Mouse (Mus musculus) embryonic facial prominence, embryonic 15.5 days (tissue): Measurements from ENCODE around the gene Hoxa7. TPM values are rescaled to one million over a fixed set of nuclear protein-coding genes. Genes with fewer than 3 reads are reported as not detected.

ENCODE experiments used
- ATAC-seq: fragments of 200-750 bp; cut with Nextera tagmentation; 2 replicates; pipeline ENCODE4 v1.8.0; 2017; ENCODE audit warnings: low read depth, moderate TSS enrichment; ENCODE audit not compliant: insufficient number of reproducible peaks, low FRiP score, low TSS enrichment
- H3K27ac ChIP-seq: fragments of 300-500 bp; sonication (generic); replicated peaks from 2 replicates; pipeline ENCODE4 v1.5.1; 2015; ENCODE audit warnings: mild to moderate bottlenecking, inconsistent platforms
- H3K27me3 ChIP-seq: fragments of 300-500 bp; sonication (generic); 2 replicates; pipeline ENCODE4 v1.6.1; 2015; ENCODE audit warnings: inconsistent platforms
- H3K36me3 ChIP-seq: fragments of 300-500 bp; sonication (generic); 2 replicates; pipeline ENCODE4 v1.6.1; 2015; ENCODE audit warnings: mild to moderate bottlenecking, inconsistent platforms
- H3K4me1 ChIP-seq: fragments of 300-500 bp; sonication (generic); 2 replicates; pipeline ENCODE4 v1.6.1; 2015; ENCODE audit warnings: inconsistent platforms
- H3K4me2 ChIP-seq: fragments of 300-500 bp; sonication (generic); replicated peaks from 2 replicates; pipeline ENCODE4 v1.6.1; 2015; ENCODE audit warnings: mild to moderate bottlenecking, inconsistent platforms
- H3K4me3 ChIP-seq: fragments of 300-500 bp; sonication (generic); replicated peaks from 2 replicates; pipeline ENCODE4 v1.5.1; 2015; ENCODE audit warnings: mild to moderate bottlenecking, inconsistent platforms
- H3K9ac ChIP-seq: fragments of 300-500 bp; sonication (generic); 2 replicates; pipeline ENCODE4 v1.6.1; 2015; ENCODE audit warnings: inconsistent platforms
- H3K9me3 ChIP-seq: fragments of 300-500 bp; sonication (generic); replicated peaks from 2 replicates; pipeline ENCODE4 v1.6.1; 2016; ENCODE audit warnings: inconsistent platforms
- WGBS: fragments of 180-500 bp; shearing (Covaris S2); methylation state at CpG from one replicate; pipeline ENCODE4 v1.1.7; 2015; 5-methylcytosine and 5-hydroxymethylcytosine counted together
- polyA plus RNA-seq: library from polyadenylated mRNA; unstranded; fragments of >200 nt; fragmentation: Nextera tagmentation; extraction: Ambion mirVana; gene quantifications from 2 replicates; pipeline ENCODE4 v1.2.1, GENCODE M21; 2015

Gene Hoxa7
- not detected in 2 replicates for polyA plus RNA-seq

DNA sequence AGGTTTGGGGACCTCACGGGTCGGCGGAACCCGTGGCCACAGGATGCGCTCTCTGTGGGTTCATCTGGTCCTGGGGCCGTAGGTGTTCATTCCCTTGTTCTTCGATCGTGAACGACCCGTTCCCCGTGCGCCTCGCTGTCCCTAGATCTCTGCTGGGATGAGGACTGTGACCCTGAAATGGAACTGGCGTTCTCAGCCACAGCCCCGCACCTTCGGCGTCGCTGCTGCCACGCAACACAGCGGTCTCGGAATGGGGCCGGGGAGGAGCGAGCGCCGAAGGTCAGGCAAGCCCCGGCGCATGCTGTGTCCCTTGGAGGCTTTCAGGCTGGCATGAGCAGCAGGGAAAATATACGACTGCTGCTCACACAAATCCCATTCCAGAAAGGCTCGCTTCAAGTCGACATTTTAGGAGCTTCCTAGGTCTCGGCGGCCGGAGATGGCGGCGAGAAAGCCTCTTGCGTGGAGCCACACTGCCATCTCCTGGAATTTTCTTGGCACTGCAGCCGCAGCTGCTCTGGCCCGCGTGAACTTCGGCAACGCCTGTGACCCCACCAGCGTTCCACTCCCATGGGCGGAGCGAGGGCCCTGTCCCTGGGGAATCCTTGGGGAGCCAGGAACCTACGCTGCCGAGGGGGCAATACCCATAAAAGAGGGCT is at the start of gene Hoxa7:
Gene Hoxa7 (minus strand): TSS at position 518 of the 656 bp plus-strand sequence.
- Histone ChIP-seq H3K9me3 (no peaks in the 10 kb centered on the region), H3K9ac (no peak within 1 kb of the TSS), H3K4me3 (peak within 1 kb of the TSS; percentile 52), H3K4me2 (peak within 1 kb of the TSS; percentile 96), H3K4me1 (peaks cover 37% of the 10 kb centered on the region), H3K27me3 (peaks cover 100% of the 10 kb centered on the region), H3K27ac (no peak within 1 kb of the TSS), H3K36me3 (no peaks in the 10 kb centered on the region)
- ATAC-seq, result 0 out of 2 replicates have a peak, but pooled peaks have one; percentile 22
- 2% methylated on average over 46 of the region's 46 CpGs for WGBS

GRCm38 (mm10) chr6:52270494-52271480 is 49.1 kb upstream of the Hoxa7 start:
- Histone ChIP-seq H3K36me3 (no peaks in the 10 kb centered on the region), H3K4me2 (no peak overlapping the region), H3K27ac (no peak overlapping the region), H3K27me3 (peaks cover 96% of the 10 kb centered on the region), H3K9ac (no peak overlapping the region), H3K4me3 (no peak overlapping the region), H3K4me1 (0 out of 2 replicates have a peak, but pooled peaks cover 13% of the 10 kb centered on the region), H3K9me3 (no peaks in the 10 kb centered on the region)
- ATAC-seq, result no peak
- WGBS, result 7% methylated on average over 23 of the region's 23 CpGs

DNA sequence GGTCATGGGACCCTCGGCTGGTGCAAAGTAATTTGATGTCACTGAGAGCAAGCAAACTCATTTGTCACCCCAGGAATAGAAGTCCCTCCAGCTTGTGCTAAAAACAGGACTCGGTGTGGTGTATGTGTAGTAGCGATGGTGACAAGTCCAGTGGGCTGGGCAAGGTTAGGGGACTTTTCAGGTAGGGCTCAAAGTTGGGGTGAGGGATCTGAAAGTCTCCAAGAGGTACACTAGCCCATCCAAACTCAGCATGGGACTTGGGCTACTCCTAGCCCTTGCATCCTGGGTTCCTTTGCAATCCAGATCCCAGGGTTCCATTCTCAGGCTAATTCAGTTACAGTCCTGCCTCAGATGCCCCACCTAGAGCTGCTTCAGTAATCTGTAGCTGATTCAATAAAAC is 47.1 kb upstream of the Hoxa7 start:
- Histone ChIP-seq H3K27me3 (peaks cover 96% of the 10 kb centered on the region), H3K4me2 (no peak overlapping the region), H3K9ac (no peak overlapping the region), H3K4me3 (no peak overlapping the region), H3K27ac (no peak overlapping the region), H3K9me3 (no peaks in the 10 kb centered on the region), H3K4me1 (0 out of 2 replicates have a peak, but pooled peaks cover 8% of the 10 kb centered on the region), H3K36me3 (no peaks in the 10 kb centered on the region)
- ATAC-seq, result no peak
- 4% methylated on average over 3 of the region's 3 CpGs for WGBS

GRCm38 (mm10) chr6:52268341-52268740 is 46.7 kb upstream of the Hoxa7 start:
- Histone ChIP-seq H3K4me1 (0 out of 2 replicates have a peak, but pooled peaks cover 4% of the 10 kb centered on the region), H3K27me3 (peaks cover 96% of the 10 kb centered on the region), H3K9me3 (no peaks in the 10 kb centered on the region), H3K4me3 (no peak overlapping the region), H3K9ac (no peak overlapping the region), H3K27ac (no peak overlapping the region), H3K36me3 (no peaks in the 10 kb centered on the region), H3K4me2 (no peak overlapping the region)
- no peak for ATAC-seq
- 4% methylated on average over 7 of the region's 7 CpGs for WGBS

GRCm38 (mm10) chr6:52267691-52268090 is 46.0 kb upstream of the Hoxa7 start:
- Histone ChIP-seq H3K9me3 (no peaks in the 10 kb centered on the region), H3K4me1 (no peaks in the 10 kb centered on the region), H3K27ac (no peak overlapping the region), H3K27me3 (peaks cover 95% of the 10 kb centered on the region), H3K9ac (no peak overlapping the region), H3K4me3 (no peak overlapping the region), H3K4me2 (no peak overlapping the region), H3K36me3 (no peaks in the 10 kb centered on the region)
- no peak for ATAC-seq
- WGBS, result 5% methylated on average over 3 of the region's 3 CpGs

GRCm38 (mm10) chr6:52267221-52267620 is 45.6 kb upstream of the Hoxa7 start:
- 12% methylated on average over 5 of the region's 5 CpGs for WGBS
- no peak overlapping the region for H3K27ac ChIP-seq
- H3K4me3 ChIP-seq, result no peak overlapping the region
- no peak overlapping the region for H3K9ac ChIP-seq
- H3K4me1 ChIP-seq, result no peaks in the 10 kb centered on the region
- no peaks in the 10 kb centered on the region for H3K36me3 ChIP-seq
- H3K4me2 ChIP-seq, result no peak overlapping the region
- ATAC-seq, result no peak
- peaks cover 95% of the 10 kb centered on the region for H3K27me3 ChIP-seq
- no peaks in the 10 kb centered on the region for H3K9me3 ChIP-seq

- Histone ChIP-seq H3K36me3 (no peaks in the 10 kb centered on the region), H3K27ac (no peak overlapping the region), H3K4me3 (no peak overlapping the region), H3K4me2 (no peak overlapping the region), H3K4me1 (no peaks in the 10 kb centered on the region), H3K9ac (no peak overlapping the region), H3K9me3 (no peaks in the 10 kb centered on the region), H3K27me3 (peaks cover 97% of the 10 kb centered on the region)
- 1% methylated on average over 9 of the region's 9 CpGs for WGBS
- ATAC-seq, result no peak
These were observed 45.0 kb upstream of the Hoxa7 start for GRCm38 (mm10) chr6:52266666-52266985.

- H3K4me2 ChIP-seq, result no peak overlapping the region
- H3K36me3 ChIP-seq, result no peaks in the 10 kb centered on the region
- H3K4me1 ChIP-seq, result peaks cover under 1% of the 10 kb centered on the region
- peaks cover 97% of the 10 kb centered on the region for H3K27me3 ChIP-seq
- no peaks in the 10 kb centered on the region for H3K9me3 ChIP-seq
- no peak overlapping the region for H3K4me3 ChIP-seq
- no peak overlapping the region for H3K27ac ChIP-seq
- no peak overlapping the region for H3K9ac ChIP-seq
- 1% methylated on average over 19 of the region's 19 CpGs for WGBS
- no peak for ATAC-seq
These were observed 44.4 kb upstream of the Hoxa7 start for GRCm38 (mm10) chr6:52265913-52266665.

DNA sequence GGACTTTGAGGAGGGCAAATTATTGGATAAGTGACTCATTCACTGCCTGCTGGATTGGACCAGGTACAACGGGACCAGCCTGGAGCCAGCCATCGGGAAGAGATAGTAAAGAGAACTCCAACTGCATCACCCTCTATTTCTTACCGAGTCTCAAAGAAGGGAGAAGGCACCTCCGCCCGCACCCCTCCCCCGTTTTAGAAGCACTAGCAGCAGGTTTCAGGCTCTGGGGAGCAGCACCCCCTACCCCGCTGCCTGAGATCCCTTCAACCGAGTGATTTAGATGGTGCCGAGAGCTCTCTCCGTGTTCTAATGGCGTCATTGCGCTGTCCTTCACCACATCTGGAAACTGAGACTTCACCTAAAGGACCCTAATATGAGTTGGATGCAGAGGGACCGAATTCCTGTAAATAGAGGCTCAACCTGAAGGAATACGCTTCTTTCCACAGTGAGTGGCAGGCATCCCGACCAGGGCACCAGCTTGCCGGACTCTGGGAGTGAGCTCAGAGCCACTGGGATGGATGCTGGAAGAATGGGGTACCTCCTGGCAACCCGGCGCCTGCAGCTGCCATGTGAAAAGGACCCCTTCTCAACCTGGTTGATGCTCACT is 43.8 kb upstream of the Hoxa7 start:
- ATAC-seq, result no peak
- no peak overlapping the region for H3K4me2 ChIP-seq
- no peak overlapping the region for H3K4me3 ChIP-seq
- no peak overlapping the region for H3K27ac ChIP-seq
- H3K9ac ChIP-seq, result no peak overlapping the region
- peaks cover 97% of the 10 kb centered on the region for H3K27me3 ChIP-seq
- H3K9me3 ChIP-seq, result no peaks in the 10 kb centered on the region
- peaks cover 8% of the 10 kb centered on the region for H3K4me1 ChIP-seq
- H3K36me3 ChIP-seq, result no peaks in the 10 kb centered on the region
- WGBS, result 2% methylated on average over 18 of the region's 18 CpGs

- H3K4me1 ChIP-seq, result peaks cover 15% of the 10 kb centered on the region
- WGBS, result 4% methylated on average over 5 of the region's 5 CpGs
- H3K27ac ChIP-seq, result no peak overlapping the region
- no peaks in the 10 kb centered on the region for H3K9me3 ChIP-seq
- no peaks in the 10 kb centered on the region for H3K36me3 ChIP-seq
- peaks cover 96% of the 10 kb centered on the region for H3K27me3 ChIP-seq
- no peak overlapping the region for H3K4me3 ChIP-seq
- no peak overlapping the region for H3K9ac ChIP-seq
- ATAC-seq, result no peak
- H3K4me2 ChIP-seq, result no peak overlapping the region
These were observed 42.6 kb upstream of the Hoxa7 start for GRCm38 (mm10) chr6:52264106-52264790.
